In genomic region chr10:44219073-44219472, GRCm38 (mm10) we compare ENCODE assay signal across 8 mouse cellular contexts. TPM values are rescaled to one million over a fixed set of nuclear protein-coding genes. Genes with fewer than 3 reads are reported as not detected.
DNase-seq lines count a peak whose midpoint lies in the region; ATAC-seq and TF ChIP-seq lines count a peak whose summit lies in the region.
"Not testable (repeated sequence)": the region's sequence is repeated elsewhere in the genome, so short reads cannot be mapped to it uniquely, and the experiment has no call there.

No protein-coding gene starts in this region.

- H3K4me1 ChIP-seq in forebrain, embryonic 14.5 days (ENCODE audit: control insufficient read depth, insufficient read depth, low read length); hindbrain, postnatal 0 days (ENCODE audit: insufficient read depth, low read length); liver, postnatal 0 days (ENCODE audit: insufficient read depth): not testable (repeated sequence)

- TF ChIP-seq CTCF in hindbrain, postnatal 0 days (IDR thresholded peaks at IDR 0.05; ENCODE audit: low read depth) = peak; percentile 57
- peak; percentile 51 for TF ChIP-seq CTCF in liver, postnatal 0 days (IDR thresholded peaks at IDR 0.05; ENCODE audit: low read depth)

- H3K27me3 ChIP-seq in forebrain, embryonic 14.5 days (replicated peaks; ENCODE audit: control insufficient read depth, insufficient read depth, low read length); hindbrain, postnatal 0 days (ENCODE audit: insufficient read depth, low read length); liver, postnatal 0 days (ENCODE audit: insufficient read depth, low read length): not testable (repeated sequence)

- H3K27ac ChIP-seq in forebrain, embryonic 14.5 days (ENCODE audit: low read depth, low read length); hindbrain, postnatal 0 days; liver, postnatal 0 days (ENCODE audit: low read depth): not testable (repeated sequence)

- H3K4me2 ChIP-seq in forebrain, embryonic 14.5 days (ENCODE audit: low read length); hindbrain, postnatal 0 days (ENCODE audit: low read depth, low read length); liver, postnatal 0 days (ENCODE audit: low read depth, low read length): not testable (repeated sequence)

- 15% methylated on average over 2 of the region's 2 CpGs for WGBS in forebrain, embryonic 14.5 days
- WGBS in hindbrain, postnatal 0 days = 9% methylated on average over 2 of the region's 2 CpGs
- WGBS in liver, postnatal 0 days (ENCODE audit: insufficient replicate concordance) = 10% methylated on average over 2 of the region's 2 CpGs

- TF ChIP-seq EP300 in liver, postnatal 0 days (IDR thresholded peaks at IDR 0.05; ENCODE audit: low read depth) = not testable (repeated sequence)

- H3K36me3 ChIP-seq in forebrain, embryonic 14.5 days (ENCODE audit: control insufficient read depth, insufficient read depth, low read length); hindbrain, postnatal 0 days (ENCODE audit: insufficient read depth, low read length); liver, postnatal 0 days (replicated peaks; ENCODE audit: insufficient read depth, low read length): not testable (repeated sequence)

- H3K4me3 ChIP-seq in forebrain, embryonic 14.5 days (ENCODE audit: low read depth, low read length); hindbrain, postnatal 0 days (ENCODE audit: low read length); liver, postnatal 0 days (ENCODE audit: low read depth, low read length): not testable (repeated sequence)

- ATAC-seq in forebrain, embryonic 14.5 days; hindbrain, postnatal 0 days; liver, postnatal 0 days: not testable (repeated sequence)

- not testable (repeated sequence) for H3K9me3 ChIP-seq in forebrain, embryonic 14.5 days (replicated peaks; ENCODE audit: control insufficient read depth, low read length); hindbrain, postnatal 0 days (ENCODE audit: low read length); liver, postnatal 0 days (ENCODE audit: low read length)

- peak; percentile 6 to 11 for DNase-seq in B cell, adult 2 months
- DNase-seq in R1 (ENCODE audit: low read depth, low spot score) = peak; percentile 17
- DNase-seq in cerebellum, postnatal 10 days = peak; percentile 8 to 14
- peak; percentile 24 for DNase-seq in forebrain, embryonic 14.5 days (ENCODE audit: low spot score)
- peak; percentile 31 for DNase-seq in hindbrain, postnatal 0 days (ENCODE audit: low spot score)
- DNase-seq in liver, postnatal 0 days = not testable (repeated sequence)
- DNase-seq in retina, postnatal 1 day = peak; percentile 17
- DNase-seq in thymus, postnatal 0 days (ENCODE audit: low spot score) = peak; percentile 4

- not testable (repeated sequence) for H3K9ac ChIP-seq in forebrain, embryonic 14.5 days (ENCODE audit: low read length); hindbrain, postnatal 0 days (replicated peaks; ENCODE audit: low read length); liver, postnatal 0 days (replicated peaks)

RNA-seq across cellular contexts. Expression of gene Atg5, which starts 49.1 kb away (rescaled TPM):
- polyA plus RNA-seq in forebrain, embryonic 14.5 days (2014; fragmentation: Nextera tagmentation; extraction: Ambion mirVana) = 56.2 and 56.7 TPM in 2 replicates
- 23.4 and 24.7 TPM in 2 replicates for total RNA-seq in hindbrain, postnatal 0 days (2014; rRNA removed)
- 48.2 and 48.7 TPM in 2 replicates for polyA plus RNA-seq in hindbrain, postnatal 0 days (2015; fragmentation: Nextera tagmentation; extraction: Ambion mirVana)
- polyA plus RNA-seq in liver, postnatal 0 days (2015; fragmentation: Nextera tagmentation; extraction: Ambion mirVana) = 26.6 and 26.7 TPM in 2 replicates
- 49.7 and 54.7 TPM in 2 replicates for polyA plus RNA-seq in thymus, postnatal 0 days (2015; fragmentation: Nextera tagmentation; extraction: Ambion mirVana)
